Mouse (Mus musculus): Measurements from ENCODE around the gene Gfm2. TPM values are rescaled to one million over a fixed set of nuclear protein-coding genes. Genes with fewer than 3 reads are reported as not detected.

Gene Gfm2
- 25.7 and 25.9 TPM in 2 replicates for total RNA-seq (2012; rRNA removed)
- 10 to 100 TPM in 1 of 2 experiments, not detected in 1; 34.1 TPM for polyA plus RNA-seq (2012; ENCODE audit: insufficient read depth in 1 of 2, insufficient read length in 2 of 2, low read depth in 1 of 2, low replicate concordance in 2 of 2, missing spikeins in 1 of 2)

DNA sequence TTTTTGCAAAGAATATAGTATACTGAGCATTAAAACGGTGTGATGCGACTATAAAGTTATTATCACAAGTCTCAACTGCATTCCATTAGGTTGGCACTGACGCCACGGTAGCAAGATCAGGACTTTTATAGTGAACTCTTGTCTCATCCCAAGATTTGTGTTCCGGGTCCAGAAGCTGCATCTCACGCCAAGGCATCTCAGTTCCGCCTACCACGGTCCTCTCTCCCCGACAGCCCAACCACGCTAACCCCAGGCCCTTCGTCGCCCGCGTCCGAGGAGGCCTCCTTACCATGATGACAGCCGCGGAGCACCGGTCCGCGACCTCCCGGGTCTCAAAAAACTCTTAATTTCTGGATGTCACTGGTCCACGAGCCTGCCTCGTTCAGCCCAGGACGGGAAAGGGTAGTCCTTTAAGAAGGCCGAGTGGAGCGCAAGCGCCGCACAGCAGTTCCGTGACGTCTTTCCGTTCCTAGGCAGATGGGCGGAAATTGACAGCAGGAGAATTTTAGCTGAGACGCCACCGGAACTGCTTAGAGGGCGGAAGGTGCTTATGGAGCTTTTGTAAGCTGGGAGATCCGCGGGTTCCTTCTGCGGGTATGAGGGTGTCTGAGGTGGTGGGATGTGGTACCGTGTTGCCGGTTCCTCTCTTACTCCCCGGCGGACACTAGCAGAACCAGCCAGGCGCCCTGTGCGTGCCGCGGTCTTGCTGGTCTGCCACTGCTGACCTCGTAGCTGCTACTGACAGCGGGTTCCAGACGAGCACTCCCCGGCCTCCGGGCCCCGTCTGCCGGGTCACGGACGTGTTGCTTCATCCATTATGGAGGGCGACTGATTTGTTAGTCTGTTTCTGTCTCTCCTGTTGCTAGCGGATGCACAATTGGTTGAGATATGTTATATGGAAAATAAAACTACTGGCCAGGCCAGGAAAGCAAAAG lies at the start of gene Gfm2, which contains the start of gene Nsa2:
Gene Gfm2, plus strand, starts transcription at position 472 of the 935 bp plus-strand sequence.
Gene Nsa2, minus strand, starts transcription at position 472 of the 935 bp plus-strand sequence.
- peak within 1 kb of the TSS; percentile 93 to 98 for H3K4me3 ChIP-seq (ENCODE audit: control insufficient read depth in 1 of 2, insufficient read depth in 1 of 2, low read depth in 2 of 2, low read length in 2 of 2)
- peaks cover 9 to 11% of the 10 kb centered on the region in 2 experiments for H3K36me3 ChIP-seq (ENCODE audit: control insufficient read depth in 1 of 2, insufficient read depth in 2 of 2, low read length in 2 of 2)
- no peaks in the 10 kb centered on the region for H3K9me3 ChIP-seq (replicated peaks; ENCODE audit: insufficient read depth, low read length)
- peak; percentile 85 to 98 for TF ChIP-seq POLR2A (IDR thresholded peaks at IDR 0.05; ENCODE audit: control insufficient read depth in 1 of 2, insufficient read depth in 1 of 2, low read depth in 1 of 2, low read length in 2 of 2, poor library complexity in 1 of 2)
- TF ChIP-seq GABPA (IDR thresholded peaks at IDR 0.05; ENCODE audit: low read depth, low read length) = 0 out of 2 replicates have a peak, but pooled peaks have one; percentile 22
- no peak for TF ChIP-seq RCOR1 (IDR thresholded peaks at IDR 0.05; ENCODE audit: low read depth, low read length)
- no peak for TF ChIP-seq SMC3 (IDR thresholded peaks at IDR 0.05; ENCODE audit: low read depth, low read length)
- no peak for TF ChIP-seq TAL1 (IDR thresholded peaks at IDR 0.05; ENCODE audit: low read length)
- TF ChIP-seq UBTF (IDR thresholded peaks at IDR 0.05; ENCODE audit: borderline replicate concordance, insufficient read depth, low read depth, low read length) = 0 out of 2 replicates have a peak, but pooled peaks have one; percentile 66
- TF ChIP-seq MAFK (IDR thresholded peaks at IDR 0.05; ENCODE audit: borderline replicate concordance, low read depth, low read length) = no peak
- peak; percentile 88 for TF ChIP-seq ZMIZ1 (IDR thresholded peaks at IDR 0.05; ENCODE audit: low read depth, low read length)
- no peak for TF ChIP-seq POLR2AphosphoS5 (IDR thresholded peaks at IDR 0.05; ENCODE audit: borderline replicate concordance, low read depth, low read length)
- no peak; the same call in 1 of the 2 replicates for TF ChIP-seq MAX (IDR thresholded peaks at IDR 0.05; ENCODE audit: low read length)
- TF ChIP-seq NRF1 (IDR thresholded peaks at IDR 0.05; ENCODE audit: insufficient read depth, low read depth, low read length, poor library complexity, severe bottlenecking) = peak; percentile 67
- TF ChIP-seq TBP (IDR thresholded peaks at IDR 0.05; ENCODE audit: low read depth, low read length) = peak; percentile 89
- no peak for TF ChIP-seq USF2 (IDR thresholded peaks at IDR 0.05; ENCODE audit: borderline replicate concordance in 1 of 2, insufficient read depth in 1 of 2, low read depth in 1 of 2, low read length in 2 of 2)
- no peak for TF ChIP-seq RAD21 (IDR thresholded peaks at IDR 0.05; ENCODE audit: low read depth, low read length)
- no peak for TF ChIP-seq CTCF (IDR thresholded peaks at IDR 0.05 in 2 of 3, conservative IDR thresholded peaks at IDR 0.05 in 1 of 3; ENCODE audit: control insufficient read depth in 1 of 3, insufficient read depth in 1 of 3, low read depth in 2 of 3, low read length in 3 of 3, poor library complexity in 1 of 3, severe bottlenecking in 1 of 3)
- TF ChIP-seq ZC3H11A (IDR thresholded peaks at IDR 0.05; ENCODE audit: low read depth, low read length) = no peak
- no peak; the same call in 1 of the 2 replicates for TF ChIP-seq CHD2 (IDR thresholded peaks at IDR 0.05; ENCODE audit: low read length)
- TF ChIP-seq ZKSCAN1 (IDR thresholded peaks at IDR 0.05; ENCODE audit: low read depth, low read length) = no peak
- TF ChIP-seq EP300 (IDR thresholded peaks at IDR 0.05; ENCODE audit: low read depth in 1 of 2, low read length in 2 of 2) = 0 out of 4 replicates have a peak, but pooled peaks of 1 of the 2 experiments have one; percentile 11
- TF ChIP-seq ELF1 (IDR thresholded peaks at IDR 0.05; ENCODE audit: low read depth, low read length) = peak; percentile 89
- TF ChIP-seq MYC (IDR thresholded peaks at IDR 0.05; ENCODE audit: low read depth, low read length) = peak; percentile 85; the same call in 1 of the 2 replicates
- TF ChIP-seq MAZ (IDR thresholded peaks at IDR 0.05; ENCODE audit: low read depth, low read length) = no peak
- TF ChIP-seq ETS1 (IDR thresholded peaks at IDR 0.05; ENCODE audit: low read depth, low read length) = peak; percentile 53; the same call in 1 of the 2 replicates
- TF ChIP-seq MXI1 (IDR thresholded peaks at IDR 0.05; ENCODE audit: low read depth, low read length) = peak; percentile 86
- TF ChIP-seq BHLHE40 (IDR thresholded peaks at IDR 0.05; ENCODE audit: borderline replicate concordance, low read depth, low read length) = no peak
- peak; percentile 93 for TF ChIP-seq SIN3A (IDR thresholded peaks at IDR 0.05; ENCODE audit: low read length)
- peak; percentile 76 for TF ChIP-seq TCF12 (IDR thresholded peaks at IDR 0.05; ENCODE audit: low read depth, low read length)
- no peak for TF ChIP-seq ZNF384 (IDR thresholded peaks at IDR 0.05; ENCODE audit: low read depth, low read length)
- TF ChIP-seq CHD1 (IDR thresholded peaks at IDR 0.05; ENCODE audit: low read depth, low read length) = no peak
- TF ChIP-seq KAT2A (conservative IDR thresholded peaks at IDR 0.05; ENCODE audit: low read depth, low read length) = no peak; the same call in none of the 2 replicates
- peak; percentile 88 for TF ChIP-seq NELFE (IDR thresholded peaks at IDR 0.05; ENCODE audit: low read depth, low read length)
- TF ChIP-seq POLR2AphosphoS2 (IDR thresholded peaks at IDR 0.05; ENCODE audit: low read length) = peak; percentile 87; the same call in 1 of the 2 replicates
- peak; percentile 90 for TF ChIP-seq HCFC1 (IDR thresholded peaks at IDR 0.05; ENCODE audit: low read depth, low read length)
- no peak for TF ChIP-seq MEF2A (IDR thresholded peaks at IDR 0.05; ENCODE audit: extremely low read depth, insufficient replicate concordance, low read depth, low read length, poor library complexity, severe bottlenecking)

More for the DNA sequence above, at the start of gene Gfm2, which contains the start of gene Nsa2:
- Histone ChIP-seq H3K9ac (ENCODE audit: control insufficient read depth, low read depth, low read length, poor library complexity, severe bottlenecking) (peak within 1 kb of the TSS; percentile 98), H3K27ac (ENCODE audit: control insufficient read depth, low read depth, low read length) (peak within 1 kb of the TSS; percentile 83), H3K27me3 (ENCODE audit: control insufficient read depth in 1 of 2, insufficient read depth in 2 of 2, low read length in 2 of 2) (no peaks in the 10 kb centered on the region), H3K4me1 (ENCODE audit: control insufficient read depth in 1 of 2, insufficient read depth in 2 of 2, low read length in 2 of 2) (no peaks in the 10 kb centered on the region), H3K79me2 (ENCODE audit: control insufficient read depth, insufficient read depth, low read length, poor library complexity) (peaks cover 16% of the 10 kb centered on the region)
- DNase-seq (ENCODE audit: low read depth, low spot score) = peak; percentile 97

All from MEL (cell line).